Mouse (Mus musculus): ENCODE data around the gene Riok2.
"Not testable (repeated sequence)": the region's sequence is repeated elsewhere in the genome, so short reads cannot be mapped to it uniquely, and the experiment has no call there.

The Riok2 gene

GRCm38 (mm10) chr17:17373918-17374910 lies at the start of gene Riok2:
Gene Riok2, plus strand, starts transcription at chr17:17374309.
- peak; percentile 97 to 99 for DNase-seq

- not testable (repeated sequence) for DNase-seq
Observed at GRCm38 (mm10) chr17:17326022-17326421, 48.1 kb upstream of the Riok2 start.

- DNase-seq = no peak
Observed at GRCm38 (mm10) chr17:17326636-17327035, 47.5 kb upstream of the Riok2 start.

GRCm38 (mm10) chr17:17345374-17346183 lies 28.5 kb upstream of the Riok2 start:
- not testable (repeated sequence) for DNase-seq

- DNase-seq = not testable (repeated sequence)
Observed at GRCm38 (mm10) chr17:17346281-17346680, 27.8 kb upstream of the Riok2 start.

GRCm38 (mm10) chr17:17373550-17373917 lies 575 bp upstream of the Riok2 start:
- DNase-seq = no peak

GRCm38 (mm10) chr17:17375581-17375980 lies 1.5 kb downstream of the Riok2 start:
- no peak for DNase-seq

GRCm38 (mm10) chr17:17383703-17384102 lies 9.6 kb downstream of the Riok2 start:
- no peak for DNase-seq

GRCm38 (mm10) chr17:17384502-17384901 lies 10.4 kb downstream of the Riok2 start:
- no peak for DNase-seq

GRCm38 (mm10) chr17:17386117-17386516 lies 12.0 kb downstream of the Riok2 start:
- no peak for DNase-seq

GRCm38 (mm10) chr17:17391823-17392222 lies 17.7 kb downstream of the Riok2 start:
- no peak for DNase-seq

- DNase-seq = peak; percentile 17 to 27
Observed at GRCm38 (mm10) chr17:17392863-17393262, 18.8 kb downstream of the Riok2 start.

- no peak for DNase-seq
Observed at GRCm38 (mm10) chr17:17393300-17393699, 19.2 kb downstream of the Riok2 start.

- peak; percentile 56 to 75 for DNase-seq
Observed at GRCm38 (mm10) chr17:17394336-17394735, 20.2 kb downstream of the Riok2 start.

- no peak for DNase-seq
Observed at GRCm38 (mm10) chr17:17396869-17397268, 22.8 kb downstream of the Riok2 start.

GRCm38 (mm10) chr17:17398664-17399063 lies 24.6 kb downstream of the Riok2 start:
- no peak for DNase-seq

- peak; percentile 3 to 27 for DNase-seq
Observed at GRCm38 (mm10) chr17:17402222-17403004, 28.3 kb downstream of the Riok2 start, which contains the start of gene Lix1. Gene Lix1, plus strand, starts transcription at chr17:17402672.

- no peak for DNase-seq
Observed at GRCm38 (mm10) chr17:17403038-17403437, 28.9 kb downstream of the Riok2 start.

GRCm38 (mm10) chr17:17403578-17404112 lies 29.5 kb downstream of the Riok2 start:
- DNase-seq = no peak

GRCm38 (mm10) chr17:17404811-17405544 lies 30.9 kb downstream of the Riok2 start:
- peak; percentile 12 to 24 for DNase-seq

GRCm38 (mm10) chr17:17405606-17406005 lies 31.5 kb downstream of the Riok2 start:
- DNase-seq = no peak

- no peak for DNase-seq
Observed at GRCm38 (mm10) chr17:17408137-17408536, 34.0 kb downstream of the Riok2 start.
